Mouse (Mus musculus): ENCODE results near the gene Slc48a1. TPM values are rescaled to one million over a fixed set of nuclear protein-coding genes. Genes with fewer than 3 reads are reported as not detected.

Gene Slc48a1
- total and polyA plus RNA-seq, 3 experiments = 116 to 299 TPM; not detected in 1

DNA sequence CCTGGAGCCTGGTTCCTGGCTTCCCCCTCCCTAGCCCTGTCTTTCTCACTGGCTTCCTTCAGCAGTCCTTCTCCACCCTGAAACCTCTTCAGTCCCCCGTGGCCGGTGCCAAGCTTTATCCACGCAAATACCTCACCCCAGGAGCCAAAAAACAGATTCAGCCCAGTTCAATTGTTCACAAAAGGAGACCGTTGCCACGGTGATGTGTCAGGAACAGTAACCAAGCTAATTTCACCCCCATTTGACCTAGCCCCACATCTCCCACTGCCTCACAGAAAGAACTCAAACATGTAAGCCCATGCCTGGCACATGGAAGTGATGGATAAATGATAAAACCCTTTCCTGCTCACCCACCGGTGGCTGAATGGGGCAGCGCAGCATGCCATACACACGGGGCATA, 12.1 kb upstream of the Slc48a1 start:
- no peak for DNase-seq (ENCODE audit: low read depth, low spot score)
- no peaks in the 10 kb centered on the region for H3K79me2 ChIP-seq (ENCODE audit: control insufficient read depth, insufficient read depth, low read length, poor library complexity)
- H3K4me3 ChIP-seq (ENCODE audit: control insufficient read depth in 1 of 2, insufficient read depth in 1 of 2, low read depth in 2 of 2, low read length in 2 of 2) = no peak overlapping the region
- no peak overlapping the region for H3K27ac ChIP-seq (ENCODE audit: control insufficient read depth, low read depth, low read length)
- H3K4me1 ChIP-seq (ENCODE audit: control insufficient read depth in 1 of 2, insufficient read depth in 2 of 2, low read length in 2 of 2) = peaks cover 0 to 5% of the 10 kb centered on the region in 2 experiments; a peak in 1 of 4 replicates
- no peaks in the 10 kb centered on the region; a peak in 1 of 4 replicates for H3K36me3 ChIP-seq (ENCODE audit: control insufficient read depth in 1 of 2, insufficient read depth in 2 of 2, low read length in 2 of 2)
- no peak overlapping the region for H3K9ac ChIP-seq (ENCODE audit: control insufficient read depth, low read depth, low read length, poor library complexity, severe bottlenecking)
- peaks cover 44 to 56% of the 10 kb centered on the region in 2 experiments for H3K27me3 ChIP-seq (ENCODE audit: control insufficient read depth in 1 of 2, insufficient read depth in 2 of 2, low read length in 2 of 2)
- no peaks in the 10 kb centered on the region for H3K9me3 ChIP-seq (replicated peaks; ENCODE audit: insufficient read depth, low read length)
- no peak for TF ChIP-seq MAZ (IDR thresholded peaks at IDR 0.05; ENCODE audit: low read depth, low read length)
- TF ChIP-seq JUND (IDR thresholded peaks at IDR 0.05; ENCODE audit: low read depth, low read length) = no peak

DNA sequence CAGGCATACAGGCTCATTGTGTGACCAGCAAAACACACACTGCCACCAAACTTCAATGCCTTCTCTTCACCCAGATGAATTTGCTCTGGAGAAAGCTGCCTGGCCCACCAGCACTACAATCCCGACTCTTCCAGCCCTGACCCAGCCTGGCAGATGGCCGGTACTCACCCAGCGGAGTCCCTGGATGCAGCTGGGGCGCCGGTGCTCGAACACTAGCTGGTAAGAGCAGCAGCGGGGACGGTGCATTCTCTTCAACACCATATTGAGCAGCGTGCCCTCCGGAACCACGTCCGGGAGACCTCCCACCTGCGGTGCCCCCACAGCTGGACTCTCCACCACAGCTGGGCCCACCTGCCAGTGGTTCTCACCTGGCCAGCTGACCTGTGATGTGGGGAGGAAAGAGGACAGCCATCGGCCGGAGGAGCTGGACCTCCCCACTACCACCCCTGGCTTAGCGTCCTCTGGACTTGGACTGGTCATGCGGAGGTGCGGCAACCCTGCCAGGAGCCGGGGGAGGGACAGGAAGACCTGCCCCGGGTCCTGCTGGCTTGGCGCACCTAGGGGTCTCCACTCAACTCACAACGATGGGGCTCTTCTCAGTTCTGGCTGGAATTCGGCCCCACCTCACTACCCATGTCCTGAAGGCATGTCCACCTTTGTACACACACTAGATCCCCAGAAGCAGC, 11.6 kb upstream of the Slc48a1 start:
- H3K9ac ChIP-seq (ENCODE audit: control insufficient read depth, low read depth, low read length, poor library complexity, severe bottlenecking) = no peak overlapping the region
- H3K4me3 ChIP-seq (ENCODE audit: control insufficient read depth in 1 of 2, insufficient read depth in 1 of 2, low read depth in 2 of 2, low read length in 2 of 2) = no peak overlapping the region
- H3K27ac ChIP-seq (ENCODE audit: control insufficient read depth, low read depth, low read length) = no peak overlapping the region

DNA sequence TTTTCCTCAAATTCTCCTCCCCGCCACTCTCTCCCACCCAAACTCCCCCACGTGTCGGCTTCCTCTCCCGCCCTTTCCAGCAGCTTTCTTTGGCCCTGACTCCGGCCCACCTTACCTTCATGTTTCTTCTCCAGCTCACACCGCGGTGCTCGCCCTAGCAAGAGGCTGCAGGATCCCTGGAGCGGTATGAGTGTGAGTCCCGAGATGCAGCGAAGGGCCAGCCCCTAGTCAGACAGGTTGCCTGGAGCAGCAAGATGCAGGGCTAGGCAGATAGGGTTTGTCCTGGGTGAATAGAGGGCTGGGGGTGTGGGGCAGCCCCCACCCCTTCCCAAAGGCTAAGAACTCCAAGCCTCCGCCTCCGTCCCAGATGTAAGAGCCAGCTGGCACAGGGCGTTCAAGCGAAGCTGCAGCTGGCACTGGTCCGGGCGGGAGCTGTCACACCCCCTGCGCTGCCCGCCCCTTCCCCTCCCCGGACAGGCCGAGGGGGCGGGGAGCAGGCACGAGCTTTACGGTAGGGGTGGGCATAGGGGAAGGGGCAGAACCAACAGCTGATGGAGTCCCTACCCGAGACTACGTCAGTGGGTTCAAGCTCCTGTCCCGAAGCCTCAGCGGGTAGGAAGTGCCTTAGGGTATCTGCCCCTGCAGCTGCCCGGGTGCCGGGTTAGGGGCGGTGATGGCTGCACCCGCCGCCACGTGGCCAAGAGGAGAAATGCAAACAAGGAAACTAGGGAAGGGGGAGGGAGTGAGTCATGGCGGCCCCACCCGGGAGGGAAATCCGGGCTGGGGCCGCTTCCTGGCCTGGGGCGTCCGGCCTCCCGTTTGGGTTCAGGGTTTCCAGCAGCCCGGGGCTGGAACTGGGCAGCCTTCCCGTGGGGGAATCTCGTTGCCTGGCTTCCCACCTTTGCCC, 10.8 kb upstream of the Slc48a1 start, which contains the start of gene Rapgef3:
Gene Rapgef3 (minus strand): TSS at position 693 of the 907 bp plus-strand sequence.
- peak; percentile 83 for DNase-seq (ENCODE audit: low read depth, low spot score)
- H3K9me3 ChIP-seq (replicated peaks; ENCODE audit: insufficient read depth, low read length) = no peaks in the 10 kb centered on the region
- no peaks in the 10 kb centered on the region for H3K79me2 ChIP-seq (ENCODE audit: control insufficient read depth, insufficient read depth, low read length, poor library complexity)
- no peaks in the 10 kb centered on the region; a peak in 1 of 4 replicates for H3K36me3 ChIP-seq (ENCODE audit: control insufficient read depth in 1 of 2, insufficient read depth in 2 of 2, low read length in 2 of 2)
- H3K4me1 ChIP-seq (ENCODE audit: control insufficient read depth in 1 of 2, insufficient read depth in 2 of 2, low read length in 2 of 2) = peaks cover 0 to 5% of the 10 kb centered on the region in 2 experiments; a peak in 1 of 4 replicates
- no peak within 1 kb of the TSS for H3K27ac ChIP-seq (ENCODE audit: control insufficient read depth, low read depth, low read length)
- H3K27me3 ChIP-seq (ENCODE audit: control insufficient read depth in 1 of 2, insufficient read depth in 2 of 2, low read length in 2 of 2) = peaks cover 43 to 56% of the 10 kb centered on the region in 2 experiments
- H3K4me3 ChIP-seq (ENCODE audit: control insufficient read depth in 1 of 2, insufficient read depth in 1 of 2, low read depth in 2 of 2, low read length in 2 of 2) = peak within 1 kb of the TSS; percentile 37 to 43; a peak in 3 of 4 replicates
- H3K9ac ChIP-seq (ENCODE audit: control insufficient read depth, low read depth, low read length, poor library complexity, severe bottlenecking) = peak within 1 kb of the TSS; percentile 55
- TF ChIP-seq ZC3H11A (IDR thresholded peaks at IDR 0.05; ENCODE audit: low read depth, low read length) (peak; percentile 80), SIN3A (IDR thresholded peaks at IDR 0.05; ENCODE audit: low read length) (peak; percentile 70), MEF2A (IDR thresholded peaks at IDR 0.05; ENCODE audit: extremely low read depth, insufficient replicate concordance, low read depth, low read length, poor library complexity, severe bottlenecking) (no peak), UBTF (IDR thresholded peaks at IDR 0.05; ENCODE audit: borderline replicate concordance, insufficient read depth, low read depth, low read length) (no peak), ETS1 (IDR thresholded peaks at IDR 0.05; ENCODE audit: low read depth, low read length) (no peak), CHD1 (IDR thresholded peaks at IDR 0.05; ENCODE audit: low read depth, low read length) (no peak), NELFE (IDR thresholded peaks at IDR 0.05; ENCODE audit: low read depth, low read length) (no peak), KAT2A (conservative IDR thresholded peaks at IDR 0.05; ENCODE audit: low read depth, low read length) (no peak), POLR2AphosphoS5 (IDR thresholded peaks at IDR 0.05; ENCODE audit: borderline replicate concordance, low read depth, low read length) (no peak), ZNF384 (IDR thresholded peaks at IDR 0.05; ENCODE audit: low read depth, low read length) (no peak), ELF1 (IDR thresholded peaks at IDR 0.05; ENCODE audit: low read depth, low read length) (peak; percentile 59; the same call in 1 of the 2 replicates), CHD2 (IDR thresholded peaks at IDR 0.05; ENCODE audit: low read length) (no peak), MAX (IDR thresholded peaks at IDR 0.05; ENCODE audit: low read length) (peak; percentile 79), RCOR1 (IDR thresholded peaks at IDR 0.05; ENCODE audit: low read depth, low read length) (no peak), RAD21 (IDR thresholded peaks at IDR 0.05; ENCODE audit: low read depth, low read length) (peak; percentile 66), MYB (IDR thresholded peaks at IDR 0.05; ENCODE audit: low read depth, low read length) (no peak), POLR2A (IDR thresholded peaks at IDR 0.05; ENCODE audit: control insufficient read depth in 1 of 2, insufficient read depth in 1 of 2, low read depth in 1 of 2, low read length in 2 of 2, poor library complexity in 1 of 2) (no peak), USF2 (IDR thresholded peaks at IDR 0.05; ENCODE audit: borderline replicate concordance in 1 of 2, insufficient read depth in 1 of 2, low read depth in 1 of 2, low read length in 2 of 2) (no peak)

More for the DNA sequence above, 11.6 kb upstream of the Slc48a1 start:
- TF ChIP-seq TCF12 (IDR thresholded peaks at IDR 0.05; ENCODE audit: low read depth, low read length) (no peak), ZKSCAN1 (IDR thresholded peaks at IDR 0.05; ENCODE audit: low read depth, low read length) (no peak), HCFC1 (IDR thresholded peaks at IDR 0.05; ENCODE audit: low read depth, low read length) (no peak), POLR2AphosphoS5 (IDR thresholded peaks at IDR 0.05; ENCODE audit: borderline replicate concordance, low read depth, low read length) (no peak), NELFE (IDR thresholded peaks at IDR 0.05; ENCODE audit: low read depth, low read length) (no peak), RCOR1 (IDR thresholded peaks at IDR 0.05; ENCODE audit: low read depth, low read length) (no peak)
- Histone ChIP-seq H3K79me2 (ENCODE audit: control insufficient read depth, insufficient read depth, low read length, poor library complexity) (no peaks in the 10 kb centered on the region), H3K4me1 (ENCODE audit: control insufficient read depth in 1 of 2, insufficient read depth in 2 of 2, low read length in 2 of 2) (peaks cover 0 to 5% of the 10 kb centered on the region in 2 experiments; a peak in 1 of 4 replicates), H3K36me3 (ENCODE audit: control insufficient read depth in 1 of 2, insufficient read depth in 2 of 2, low read length in 2 of 2) (no peaks in the 10 kb centered on the region; a peak in 1 of 4 replicates), H3K27me3 (ENCODE audit: control insufficient read depth in 1 of 2, insufficient read depth in 2 of 2, low read length in 2 of 2) (peaks cover 43 to 58% of the 10 kb centered on the region in 2 experiments), H3K9me3 (replicated peaks; ENCODE audit: insufficient read depth, low read length) (no peaks in the 10 kb centered on the region)
- no peak for DNase-seq (ENCODE audit: low read depth, low spot score)

Measured in MEL (cell line).